Mouse (Mus musculus): Measurements from ENCODE around the gene Mpp2. TPM values are rescaled to one million over a fixed set of nuclear protein-coding genes. Genes with fewer than 3 reads are reported as not detected.

Mpp2 gene
- total and polyA plus RNA-seq, 3 experiments: 3.4 to 17.2 (median 13.9) TPM

DNA sequence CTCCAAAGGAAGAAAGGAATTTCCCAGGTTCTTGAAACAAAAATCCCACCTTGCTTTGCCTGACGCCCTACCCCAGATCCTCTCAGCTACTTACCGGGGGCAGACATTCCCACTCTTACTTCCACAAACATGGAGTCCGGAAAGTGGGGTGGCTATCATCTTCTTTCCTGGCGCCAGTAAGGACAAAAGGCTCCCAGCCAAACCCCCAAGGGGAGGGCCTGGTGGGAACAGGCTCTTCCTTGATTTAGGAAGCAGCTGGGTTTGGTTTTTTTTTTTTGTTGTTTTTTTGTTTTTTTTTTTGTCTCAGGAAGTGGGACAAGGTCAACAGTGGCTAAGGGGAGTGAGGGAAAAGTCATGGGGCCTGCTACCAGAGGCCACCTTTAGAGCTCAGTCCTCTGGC lies 36.8 kb downstream of the Mpp2 start:
- no peak for ATAC-seq (ENCODE audit: extremely low read depth, insufficient number of reproducible peaks, low FRiP score, poor library complexity, severe bottlenecking)
- H3K9me3 ChIP-seq (replicated peaks): no peaks in the 10 kb centered on the region
- no peak for TF ChIP-seq TAL1 (conservative IDR thresholded peaks at IDR 0.05; ENCODE audit: low read depth, low read length)
- no peak for TF ChIP-seq GATA1 (IDR thresholded peaks at IDR 0.05; ENCODE audit: borderline replicate concordance, low read length)
- TF ChIP-seq CTCF (IDR thresholded peaks at IDR 0.05; ENCODE audit: low read depth, low read length): no peak
- no peak for TF ChIP-seq GATA2 (IDR thresholded peaks at IDR 0.05; ENCODE audit: borderline replicate concordance, low read depth, low read length)
- no peak for TF ChIP-seq POLR2AphosphoS5 (IDR thresholded peaks at IDR 0.05; ENCODE audit: insufficient replicate concordance, low read depth, low read length)
- H3K27me3 ChIP-seq (ENCODE audit: insufficient read depth, low read length): peaks cover 51% of the 10 kb centered on the region
- no peaks in the 10 kb centered on the region for H3K36me3 ChIP-seq (replicated peaks)
- H3K4me1 ChIP-seq (ENCODE audit: insufficient read depth, low read depth, low read length): no peaks in the 10 kb centered on the region; the same call in 1 of the 2 replicates
- no peak overlapping the region for H3K4me3 ChIP-seq (ENCODE audit: low read depth, low read length)
- DNase-seq (ENCODE audit: low spot score): no peak

DNA sequence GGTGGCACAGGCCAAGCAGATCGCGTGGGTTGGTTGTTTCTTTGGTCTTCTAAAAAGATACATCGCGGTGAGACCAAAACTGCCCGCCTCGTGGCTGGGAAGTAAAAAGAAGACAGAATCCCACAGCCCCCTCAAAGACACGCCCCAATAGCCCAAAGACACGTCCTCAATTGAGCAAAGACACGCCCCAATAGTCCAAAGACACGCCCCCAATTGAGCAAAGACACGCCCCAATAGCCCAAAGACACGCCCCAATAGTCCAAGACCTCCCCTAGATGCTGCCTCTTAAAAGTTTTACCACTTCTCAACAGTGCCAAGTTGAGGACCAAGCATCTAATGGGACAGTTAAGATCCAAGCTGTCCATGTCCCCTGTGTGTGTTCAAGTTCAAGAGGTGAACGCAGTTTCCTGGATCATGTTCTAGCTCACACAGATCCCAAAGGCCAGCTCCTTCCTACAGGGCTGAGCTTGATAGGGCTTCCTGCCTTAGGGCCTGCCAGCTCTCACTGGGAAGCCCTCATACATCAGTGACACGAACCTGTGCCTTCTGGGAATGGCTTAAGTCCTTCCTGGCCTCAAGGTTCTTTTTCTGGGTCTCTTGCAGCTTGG lies 38.3 kb downstream of the Mpp2 start:
- peaks cover 60% of the 10 kb centered on the region for H3K27me3 ChIP-seq (ENCODE audit: insufficient read depth, low read length)
- H3K9me3 ChIP-seq (replicated peaks): no peaks in the 10 kb centered on the region
- H3K4me1 ChIP-seq (ENCODE audit: insufficient read depth, low read depth, low read length): no peaks in the 10 kb centered on the region; the same call in 1 of the 2 replicates
- TF ChIP-seq GATA1 (IDR thresholded peaks at IDR 0.05; ENCODE audit: borderline replicate concordance, low read length) (no peak), TAL1 (conservative IDR thresholded peaks at IDR 0.05; ENCODE audit: low read depth, low read length) (no peak), CTCF (IDR thresholded peaks at IDR 0.05; ENCODE audit: low read depth, low read length) (no peak), POLR2AphosphoS5 (IDR thresholded peaks at IDR 0.05; ENCODE audit: insufficient replicate concordance, low read depth, low read length) (no peak), GATA2 (IDR thresholded peaks at IDR 0.05; ENCODE audit: borderline replicate concordance, low read depth, low read length) (no peak)
- DNase-seq (ENCODE audit: low spot score) (no peak), ATAC-seq (ENCODE audit: extremely low read depth, insufficient number of reproducible peaks, low FRiP score, poor library complexity, severe bottlenecking) (no peak)
- H3K36me3 ChIP-seq (replicated peaks): no peaks in the 10 kb centered on the region
- H3K4me3 ChIP-seq (ENCODE audit: low read depth, low read length): no peak overlapping the region

DNA sequence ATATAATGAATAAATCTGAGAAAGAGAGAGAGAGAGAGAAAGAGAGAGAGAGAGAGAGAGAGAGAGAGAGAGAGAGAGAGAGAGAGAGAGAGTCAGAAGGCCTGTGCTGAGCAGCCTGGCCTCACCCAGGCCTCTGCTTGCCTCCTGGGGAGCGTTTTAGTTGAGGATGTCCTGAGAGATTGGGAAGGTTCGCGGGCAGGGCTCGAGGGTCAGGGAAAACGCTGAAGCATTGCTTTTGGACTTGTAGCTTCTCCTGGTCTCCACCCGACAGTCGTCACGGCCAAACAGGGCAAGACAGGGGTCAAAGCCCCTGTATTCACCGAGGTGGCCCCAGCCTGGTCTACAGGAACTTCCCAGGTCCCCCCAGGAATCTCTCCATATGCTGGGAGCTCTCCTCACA lies 41.7 kb downstream of the Mpp2 start:
- TF ChIP-seq GATA2 (IDR thresholded peaks at IDR 0.05; ENCODE audit: borderline replicate concordance, low read depth, low read length): no peak
- no peak for DNase-seq (ENCODE audit: low spot score)
- Histone ChIP-seq H3K4me1 (ENCODE audit: insufficient read depth, low read depth, low read length) (peaks cover under 1% of the 10 kb centered on the region), H3K9me3 (replicated peaks) (no peaks in the 10 kb centered on the region), H3K27me3 (ENCODE audit: insufficient read depth, low read length) (peaks cover 56% of the 10 kb centered on the region), H3K4me3 (ENCODE audit: low read depth, low read length) (no peak overlapping the region), H3K36me3 (replicated peaks) (no peaks in the 10 kb centered on the region)
- ATAC-seq (ENCODE audit: extremely low read depth, insufficient number of reproducible peaks, low FRiP score, poor library complexity, severe bottlenecking): no peak

DNA sequence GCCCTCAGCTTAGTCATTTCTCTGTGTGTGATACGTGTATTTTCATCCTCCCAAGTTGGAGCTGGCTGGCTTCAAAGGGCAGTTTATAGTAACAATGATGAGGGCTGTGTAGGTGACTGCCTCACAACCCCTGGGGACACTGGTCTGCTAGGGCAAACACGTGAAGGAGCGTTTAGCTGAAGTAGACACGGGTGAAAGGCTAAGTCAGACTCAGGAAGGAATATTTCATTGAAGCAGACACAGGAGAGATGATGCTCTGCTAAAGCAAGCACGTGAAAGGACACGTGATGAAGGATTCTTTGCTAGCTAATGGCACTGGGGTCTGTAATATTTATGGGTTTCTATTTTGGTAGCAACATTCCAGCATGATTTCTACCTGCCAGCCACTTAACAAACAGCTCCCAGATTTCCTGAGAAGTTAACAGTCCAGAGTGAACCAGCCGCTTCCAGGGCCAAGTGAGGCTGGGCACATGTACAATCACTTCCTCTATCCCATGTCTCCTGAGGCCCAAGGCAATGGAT lies 43.6 kb downstream of the Mpp2 start:
- no peak for TF ChIP-seq GATA1 (IDR thresholded peaks at IDR 0.05; ENCODE audit: borderline replicate concordance, low read length)
- TF ChIP-seq TAL1 (conservative IDR thresholded peaks at IDR 0.05; ENCODE audit: low read depth, low read length): no peak
- no peak for TF ChIP-seq CTCF (IDR thresholded peaks at IDR 0.05; ENCODE audit: low read depth, low read length)
- TF ChIP-seq GATA2 (IDR thresholded peaks at IDR 0.05; ENCODE audit: borderline replicate concordance, low read depth, low read length): no peak
- no peak for TF ChIP-seq POLR2AphosphoS5 (IDR thresholded peaks at IDR 0.05; ENCODE audit: insufficient replicate concordance, low read depth, low read length)
- H3K9me3 ChIP-seq (replicated peaks): no peaks in the 10 kb centered on the region
- no peaks in the 10 kb centered on the region for H3K36me3 ChIP-seq (replicated peaks)
- H3K27me3 ChIP-seq (ENCODE audit: insufficient read depth, low read length): peaks cover 47% of the 10 kb centered on the region
- no peak for ATAC-seq (ENCODE audit: extremely low read depth, insufficient number of reproducible peaks, low FRiP score, poor library complexity, severe bottlenecking)
- no peak overlapping the region for H3K4me3 ChIP-seq (ENCODE audit: low read depth, low read length)
- no peak for DNase-seq (ENCODE audit: low spot score)
- peaks cover 6% of the 10 kb centered on the region for H3K4me1 ChIP-seq (ENCODE audit: insufficient read depth, low read depth, low read length)

DNA sequence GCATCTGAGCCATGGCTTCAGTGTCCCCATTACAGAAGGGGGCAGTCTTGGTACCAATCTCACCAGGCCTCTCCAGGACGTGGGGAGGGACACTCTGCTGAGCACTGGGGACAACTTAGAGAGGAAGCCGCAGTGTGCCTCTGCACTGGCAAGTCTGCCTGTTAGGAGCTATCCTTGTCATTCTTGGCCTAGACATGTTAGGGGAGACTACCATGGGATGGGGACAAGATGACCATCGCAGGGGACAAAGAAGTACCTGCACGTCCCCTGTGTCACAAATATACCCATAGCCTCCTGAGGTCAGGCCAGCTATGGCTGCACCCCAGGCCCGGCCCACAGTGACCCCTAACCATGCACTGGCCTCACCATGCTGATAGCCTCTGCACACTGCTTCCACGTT lies 44.9 kb downstream of the Mpp2 start:
- no peak for DNase-seq (ENCODE audit: low spot score)
- peaks cover 6% of the 10 kb centered on the region for H3K4me1 ChIP-seq (ENCODE audit: insufficient read depth, low read depth, low read length)
- TF ChIP-seq GATA1 (IDR thresholded peaks at IDR 0.05; ENCODE audit: borderline replicate concordance, low read length) (no peak), GATA2 (IDR thresholded peaks at IDR 0.05; ENCODE audit: borderline replicate concordance, low read depth, low read length) (no peak), TAL1 (conservative IDR thresholded peaks at IDR 0.05; ENCODE audit: low read depth, low read length) (no peak), POLR2AphosphoS5 (IDR thresholded peaks at IDR 0.05; ENCODE audit: insufficient replicate concordance, low read depth, low read length) (no peak)
- no peaks in the 10 kb centered on the region for H3K9me3 ChIP-seq (replicated peaks)
- no peaks in the 10 kb centered on the region for H3K36me3 ChIP-seq (replicated peaks)
- no peak for ATAC-seq (ENCODE audit: extremely low read depth, insufficient number of reproducible peaks, low FRiP score, poor library complexity, severe bottlenecking)
- no peak overlapping the region for H3K4me3 ChIP-seq (ENCODE audit: low read depth, low read length)
- peaks cover 52% of the 10 kb centered on the region for H3K27me3 ChIP-seq (ENCODE audit: insufficient read depth, low read length)

DNA sequence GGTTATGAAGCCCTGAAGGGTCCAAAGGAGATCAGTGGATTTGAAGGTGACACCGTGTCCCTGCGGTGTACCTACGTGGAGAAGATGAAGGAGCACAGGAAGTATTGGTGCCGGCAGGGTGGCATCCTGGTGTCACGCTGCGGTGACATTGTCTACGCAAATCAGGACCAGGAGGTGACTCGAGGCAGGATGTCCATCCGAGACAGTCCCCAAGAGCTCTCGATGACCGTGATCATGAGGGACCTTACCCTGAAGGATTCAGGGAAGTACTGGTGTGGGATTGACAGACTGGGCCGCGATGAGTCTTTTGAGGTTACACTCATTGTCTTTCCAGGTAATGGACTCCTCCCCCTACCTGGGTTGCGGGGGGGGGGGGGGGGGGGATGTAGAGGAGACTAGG lies 45.3 kb downstream of the Mpp2 start:
- peaks cover 55% of the 10 kb centered on the region for H3K27me3 ChIP-seq (ENCODE audit: insufficient read depth, low read length)
- H3K36me3 ChIP-seq (replicated peaks): no peaks in the 10 kb centered on the region
- ATAC-seq (ENCODE audit: extremely low read depth, insufficient number of reproducible peaks, low FRiP score, poor library complexity, severe bottlenecking): no peak
- no peak for DNase-seq (ENCODE audit: low spot score)
- no peak overlapping the region for H3K4me3 ChIP-seq (ENCODE audit: low read depth, low read length)
- H3K4me1 ChIP-seq (ENCODE audit: insufficient read depth, low read depth, low read length): peaks cover 6% of the 10 kb centered on the region
- TF ChIP-seq POLR2AphosphoS5 (IDR thresholded peaks at IDR 0.05; ENCODE audit: insufficient replicate concordance, low read depth, low read length) (no peak), TAL1 (conservative IDR thresholded peaks at IDR 0.05; ENCODE audit: low read depth, low read length) (no peak), CTCF (IDR thresholded peaks at IDR 0.05; ENCODE audit: low read depth, low read length) (no peak), GATA2 (IDR thresholded peaks at IDR 0.05; ENCODE audit: borderline replicate concordance, low read depth, low read length) (no peak), GATA1 (IDR thresholded peaks at IDR 0.05; ENCODE audit: borderline replicate concordance, low read length) (no peak)
- no peaks in the 10 kb centered on the region for H3K9me3 ChIP-seq (replicated peaks)

All from G1E (cell line).